Mouse (Mus musculus): ENCODE measurements around the gene Ssbp2.

Gene Ssbp2

GRCm38 (mm10) chr13:91620541-91620940 lies 160.5 kb downstream of the Ssbp2 start:
- DNase-seq (ENCODE audit: low read depth, low spot score) = no peak

GRCm38 (mm10) chr13:91631291-91631799 lies 171.3 kb downstream of the Ssbp2 start:
- peak; percentile 8 for DNase-seq (ENCODE audit: low read depth, low spot score)

- DNase-seq (ENCODE audit: low read depth, low spot score) = no peak
These were observed 174.0 kb downstream of the Ssbp2 start for GRCm38 (mm10) chr13:91634123-91634522.

DNA sequence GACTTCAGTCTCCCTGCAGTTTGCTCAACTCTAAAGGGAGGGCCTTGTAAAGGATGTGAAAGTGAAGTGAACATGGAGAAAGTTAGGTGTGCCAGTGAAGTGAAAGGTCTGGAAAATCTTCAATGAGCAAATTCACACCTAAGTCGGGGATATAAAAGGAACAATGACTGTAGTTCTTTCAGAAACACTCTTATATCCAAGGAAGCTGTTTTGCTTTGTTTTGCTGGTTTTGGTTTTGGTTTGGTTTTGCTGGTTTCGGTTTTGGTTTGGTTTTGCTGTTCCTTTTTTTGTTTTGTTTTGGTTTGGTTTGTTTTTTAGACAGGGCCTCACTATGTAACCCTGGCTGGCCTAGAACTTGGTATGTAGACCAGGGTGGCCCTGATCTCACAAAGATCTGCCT lies 175.9 kb downstream of the Ssbp2 start:
- DNase-seq (ENCODE audit: low read depth, low spot score) = peak; percentile 74

- DNase-seq (ENCODE audit: low read depth, low spot score) = peak; percentile 85
These were observed 176.7 kb downstream of the Ssbp2 start for GRCm38 (mm10) chr13:91636814-91637213.

DNA sequence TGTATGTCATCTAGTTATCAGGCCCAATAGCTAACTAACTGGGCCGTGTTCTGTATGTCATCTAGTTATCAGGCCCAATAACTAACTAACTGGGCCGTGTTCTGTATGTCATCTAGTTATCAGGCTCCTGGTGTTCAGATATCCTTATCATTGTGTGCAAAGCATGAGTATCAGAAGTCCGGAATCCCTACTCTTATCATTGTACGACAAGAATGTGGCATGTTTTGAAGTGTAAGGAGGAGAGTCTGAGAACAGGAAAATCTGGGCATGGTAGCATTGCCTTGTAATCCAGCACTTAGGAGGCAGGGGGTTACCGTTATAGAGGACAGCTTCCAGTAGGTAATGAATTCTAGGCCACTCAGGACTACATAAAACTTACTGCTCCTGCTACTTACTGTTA lies 178.8 kb downstream of the Ssbp2 start:
- no peak for DNase-seq (ENCODE audit: low read depth, low spot score)

DNA sequence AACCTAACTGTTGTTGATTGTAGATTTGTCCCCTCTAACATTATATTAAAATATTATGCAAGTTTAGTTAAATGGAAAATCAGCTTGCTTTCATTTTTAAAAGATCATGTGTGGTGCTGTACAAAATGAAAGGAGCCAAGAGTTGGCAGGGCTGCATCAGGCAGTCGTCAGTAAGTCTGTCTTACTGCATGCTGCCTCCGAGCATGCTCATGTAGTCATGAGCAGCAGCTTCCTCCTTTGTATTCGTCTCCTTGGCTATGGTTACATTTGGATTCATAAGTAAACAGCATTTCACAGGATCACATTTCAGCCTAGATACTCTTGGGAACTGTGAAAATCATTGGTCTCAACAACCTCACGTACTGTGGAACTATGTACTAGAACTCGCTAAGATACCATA lies 180.1 kb downstream of the Ssbp2 start:
- no peak for DNase-seq (ENCODE audit: low read depth, low spot score)

DNA sequence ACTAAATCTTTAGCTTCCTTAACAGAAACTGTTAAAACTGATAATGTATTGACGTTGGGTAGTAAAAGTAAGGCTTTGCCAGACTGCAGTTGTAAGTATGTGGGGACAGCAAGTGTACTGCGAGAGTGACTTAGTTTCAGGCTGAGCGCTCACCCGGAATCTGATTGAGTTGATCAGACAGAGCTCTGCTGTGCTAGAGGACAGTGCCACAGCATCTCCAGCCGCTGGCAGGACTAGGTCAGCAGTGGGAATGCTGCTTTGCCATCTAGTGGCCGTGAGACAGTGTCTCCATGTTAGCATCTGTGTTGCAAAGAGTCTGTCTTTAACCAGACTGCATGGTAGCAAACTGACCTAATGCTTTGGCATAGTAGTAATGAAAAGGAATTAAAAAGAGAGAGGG lies 188.2 kb downstream of the Ssbp2 start:
- DNase-seq (ENCODE audit: low read depth, low spot score) = no peak

DNA sequence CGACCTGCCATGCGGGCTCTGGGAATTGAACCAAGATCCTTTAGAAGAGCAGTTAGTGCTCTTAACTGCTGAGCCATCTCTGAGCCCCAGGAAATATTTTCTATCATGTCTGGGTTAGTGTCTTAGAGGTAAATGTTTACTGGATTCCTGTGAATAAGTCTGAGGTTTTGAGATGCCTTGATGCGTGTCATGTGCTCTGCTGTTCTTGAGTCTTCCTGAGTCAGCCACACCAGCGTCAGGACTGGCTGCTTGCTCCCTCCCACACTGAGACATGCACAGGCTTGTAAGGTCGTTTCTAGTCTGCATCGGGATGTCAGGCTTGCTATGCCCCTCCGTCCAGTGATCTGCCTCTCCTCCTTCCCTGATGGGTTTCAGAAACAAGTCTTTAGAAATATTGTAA lies 189.8 kb downstream of the Ssbp2 start:
- peak; percentile 8 for DNase-seq (ENCODE audit: low read depth, low spot score)

DNA sequence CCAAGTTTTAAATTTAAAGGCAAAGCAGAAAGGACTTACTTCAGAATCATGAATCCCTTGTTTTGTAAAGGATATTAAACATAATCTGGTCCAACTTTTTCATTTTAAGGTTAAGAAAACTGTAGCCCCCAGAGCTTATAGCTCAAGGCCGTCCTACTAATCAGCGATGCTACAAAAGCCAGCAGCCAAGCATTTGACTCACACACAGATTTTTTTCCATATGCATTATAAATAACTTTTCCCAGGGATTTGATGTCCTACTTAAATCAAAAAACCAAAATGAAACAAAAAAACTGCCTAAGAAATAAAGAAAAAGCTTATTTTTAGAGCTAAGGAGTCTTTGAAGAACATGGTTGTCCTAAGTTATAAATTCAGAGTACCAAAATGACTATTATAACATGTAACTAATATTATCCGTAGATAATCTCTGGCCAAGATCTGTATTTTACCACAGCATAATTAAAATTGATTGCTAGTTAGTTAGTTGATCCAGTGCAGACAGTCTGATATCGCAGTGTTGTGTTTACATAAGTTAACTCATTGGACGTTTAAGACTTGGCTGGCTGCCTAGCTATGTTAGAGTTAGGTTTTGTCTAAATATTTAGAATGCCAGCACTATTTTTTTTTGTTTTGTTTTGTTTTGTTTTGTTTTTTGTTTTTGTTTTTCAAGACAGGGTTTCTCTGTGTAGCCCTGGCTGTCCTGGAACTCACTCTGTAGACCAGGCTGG lies 201.1 kb downstream of the Ssbp2 start:
- no peak for DNase-seq (ENCODE audit: low read depth, low spot score)

- no peak for DNase-seq (ENCODE audit: low read depth, low spot score)
These were observed 202.7 kb downstream of the Ssbp2 start for GRCm38 (mm10) chr13:91662751-91663150.

DNA sequence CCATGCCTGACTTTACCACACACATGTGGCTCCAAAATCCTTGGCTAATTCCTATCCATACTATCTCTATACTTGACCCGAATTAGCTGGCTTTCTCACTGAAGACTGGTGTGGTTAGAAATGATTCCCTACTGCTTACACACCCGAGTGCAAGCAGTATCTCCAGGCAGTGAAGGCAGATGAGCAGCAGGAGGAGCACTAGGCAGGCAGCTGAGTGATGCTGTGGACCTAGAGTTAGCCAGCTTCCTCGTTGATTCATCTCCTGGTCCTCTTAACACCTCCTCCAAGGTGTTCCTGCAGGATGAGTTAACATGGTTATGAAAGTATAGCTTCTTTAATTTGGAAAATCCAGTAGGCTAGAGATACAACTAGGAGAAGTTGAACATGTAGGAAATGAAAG lies 213.2 kb downstream of the Ssbp2 start:
- DNase-seq (ENCODE audit: low read depth, low spot score) = no peak

DNA sequence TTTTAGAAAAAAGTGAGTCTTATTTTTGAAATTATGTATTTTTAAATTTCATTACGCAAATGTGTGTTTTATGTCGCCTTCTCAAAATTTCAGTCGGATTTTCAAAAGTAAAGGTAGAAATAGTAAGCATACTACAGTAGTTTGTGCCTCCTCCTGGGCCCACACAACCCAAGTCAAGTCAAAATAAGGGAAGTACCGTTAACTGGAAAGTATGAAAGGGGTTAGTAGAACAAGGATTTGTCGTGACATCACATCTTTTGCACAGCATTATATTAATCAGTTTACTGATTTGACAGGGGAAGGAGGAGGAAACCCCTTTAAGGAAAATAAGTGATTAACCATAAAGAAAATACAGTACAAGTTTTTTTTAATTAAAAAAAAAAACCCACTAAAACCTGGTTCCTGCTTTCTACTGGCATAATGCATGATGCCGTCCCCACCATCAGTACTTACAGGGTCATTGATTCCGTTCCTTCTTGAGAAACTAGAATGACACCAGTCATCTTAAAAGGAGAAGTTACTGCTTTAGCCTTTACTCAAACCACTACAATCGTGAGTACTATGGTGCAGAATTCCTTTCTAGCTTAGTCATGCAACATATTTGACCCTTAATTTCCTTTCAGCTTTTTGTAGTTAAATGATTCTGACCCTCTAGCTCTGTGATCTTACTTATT lies 220.8 kb downstream of the Ssbp2 start:
- DNase-seq (ENCODE audit: low read depth, low spot score) = no peak

- DNase-seq (ENCODE audit: low read depth, low spot score) = no peak
These were observed 221.4 kb downstream of the Ssbp2 start for GRCm38 (mm10) chr13:91681474-91681873.

- DNase-seq (ENCODE audit: low read depth, low spot score) = no peak
These were observed 230.0 kb downstream of the Ssbp2 start for GRCm38 (mm10) chr13:91690118-91690517.

GRCm38 (mm10) chr13:91693615-91694014 lies 233.5 kb downstream of the Ssbp2 start:
- no peak for DNase-seq (ENCODE audit: low read depth, low spot score)

DNA sequence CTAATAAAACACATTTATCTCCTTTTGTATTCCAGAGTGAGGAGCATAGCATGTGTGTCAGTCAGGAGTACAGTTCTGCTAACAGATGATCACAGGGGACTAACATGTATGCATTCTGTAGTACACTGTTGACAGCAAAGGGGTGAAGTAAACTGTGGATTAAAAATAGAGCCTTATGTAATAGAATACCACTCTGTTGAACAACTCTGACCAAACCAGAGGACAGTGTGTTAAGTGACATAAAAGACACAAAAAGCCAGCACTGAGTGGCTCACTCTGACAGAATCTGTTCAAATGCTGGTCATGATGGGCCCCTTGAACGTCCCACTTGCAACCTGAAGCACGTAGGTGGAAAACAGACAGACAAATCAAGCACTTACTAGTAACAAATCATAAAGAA lies 235.3 kb downstream of the Ssbp2 start:
- DNase-seq (ENCODE audit: low read depth, low spot score) = no peak

DNA sequence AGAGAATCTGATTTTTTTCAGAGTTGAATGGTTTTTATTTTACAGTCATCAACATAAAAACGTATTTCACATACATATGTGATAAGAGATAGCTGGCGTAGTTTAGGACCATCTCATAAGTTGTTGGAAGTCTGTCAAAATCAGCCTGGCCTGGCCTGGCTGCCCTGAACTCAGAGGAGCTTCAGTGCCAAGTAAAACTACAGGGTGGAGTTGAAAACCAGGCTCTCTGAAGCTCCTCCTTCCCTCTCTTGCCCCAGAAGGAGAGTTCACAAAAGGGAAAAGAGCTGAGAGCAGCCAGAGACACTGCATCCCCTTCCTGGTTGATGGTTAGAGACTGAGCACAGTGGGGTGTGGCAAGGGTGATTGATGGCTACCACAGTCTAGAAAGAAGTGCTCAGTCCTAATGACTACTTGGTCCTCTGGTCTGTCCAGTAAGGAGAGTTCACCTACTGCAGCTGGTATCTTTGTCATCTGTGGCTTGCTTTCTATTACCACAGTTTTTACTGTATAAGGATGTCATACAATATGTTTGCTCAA lies 236.1 kb downstream of the Ssbp2 start:
- no peak for DNase-seq (ENCODE audit: low read depth, low spot score)

DNA sequence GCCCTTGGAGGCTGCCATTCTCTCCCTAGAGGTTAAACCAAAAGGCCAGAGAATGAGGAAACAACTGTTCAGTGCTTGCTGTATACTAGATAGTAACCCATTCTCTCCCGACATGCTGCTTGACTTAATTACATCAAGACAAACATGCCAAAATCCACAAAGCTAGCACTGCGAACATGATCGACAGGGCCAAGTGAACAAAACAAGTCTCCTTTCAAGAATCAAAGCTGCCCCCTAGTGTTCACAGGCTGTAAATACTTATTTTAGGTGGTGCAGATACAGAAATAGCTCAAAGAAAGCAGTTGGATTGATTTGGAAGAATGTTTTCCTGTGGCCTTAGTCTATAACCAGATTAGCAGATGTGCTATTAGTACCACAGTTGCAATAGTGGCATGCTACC lies 236.9 kb downstream of the Ssbp2 start:
- peak; percentile 45 for DNase-seq (ENCODE audit: low read depth, low spot score)

DNA sequence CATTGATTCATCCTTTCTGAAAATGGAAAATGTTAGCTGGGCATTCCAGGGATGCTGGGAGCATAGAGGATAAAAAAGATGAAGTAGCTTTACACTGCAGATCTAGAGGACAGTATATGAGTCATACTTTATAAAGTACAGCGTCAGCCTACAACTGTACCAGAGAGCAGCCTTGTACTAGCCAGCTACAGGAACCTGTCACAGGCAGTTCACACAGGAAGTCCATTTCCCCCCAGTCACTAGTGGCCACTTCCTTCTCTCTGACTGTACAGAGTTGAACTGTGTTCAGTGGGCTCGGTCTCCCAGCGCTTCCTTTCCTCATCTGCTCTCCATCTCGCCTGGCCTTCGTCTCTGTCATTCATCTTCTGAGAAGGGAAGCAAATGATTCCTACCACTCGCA lies 242.3 kb downstream of the Ssbp2 start:
- DNase-seq (ENCODE audit: low read depth, low spot score) = peak; percentile 7

GRCm38 (mm10) chr13:91719487-91719886 lies 259.4 kb downstream of the Ssbp2 start:
- no peak for DNase-seq (ENCODE audit: low read depth, low spot score)

DNA sequence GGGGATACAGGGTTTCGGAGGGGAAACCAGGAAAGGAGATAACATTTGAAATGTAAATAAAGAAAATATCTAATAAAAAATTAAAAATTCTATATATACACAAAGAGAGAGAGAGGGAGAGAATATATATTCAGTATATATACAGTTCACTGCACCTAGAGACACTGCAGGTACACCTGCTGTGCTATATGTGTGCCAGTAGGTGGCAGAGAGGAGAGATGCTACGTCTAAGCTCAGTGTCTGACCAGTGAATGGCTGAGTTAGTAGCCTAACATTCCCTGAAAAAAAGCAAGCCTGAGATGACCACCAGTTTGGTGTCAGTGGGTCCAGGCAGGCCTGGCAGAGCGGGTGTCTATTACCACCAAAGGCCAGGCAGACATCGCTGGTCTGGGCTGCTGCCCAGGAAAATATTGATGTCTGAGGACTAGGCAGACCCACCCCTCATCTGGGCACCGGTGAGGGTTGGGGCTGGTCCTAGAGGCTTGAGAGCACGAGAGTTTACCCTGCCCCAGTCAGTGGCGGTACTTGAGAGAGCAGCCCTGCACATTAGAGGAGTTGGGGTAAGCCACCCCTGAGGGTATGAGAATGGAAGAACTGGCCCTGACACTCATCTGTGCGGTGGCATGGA lies 263.1 kb downstream of the Ssbp2 start:
- no peak for DNase-seq (ENCODE audit: low read depth, low spot score)
